In the genomic region with DNA sequence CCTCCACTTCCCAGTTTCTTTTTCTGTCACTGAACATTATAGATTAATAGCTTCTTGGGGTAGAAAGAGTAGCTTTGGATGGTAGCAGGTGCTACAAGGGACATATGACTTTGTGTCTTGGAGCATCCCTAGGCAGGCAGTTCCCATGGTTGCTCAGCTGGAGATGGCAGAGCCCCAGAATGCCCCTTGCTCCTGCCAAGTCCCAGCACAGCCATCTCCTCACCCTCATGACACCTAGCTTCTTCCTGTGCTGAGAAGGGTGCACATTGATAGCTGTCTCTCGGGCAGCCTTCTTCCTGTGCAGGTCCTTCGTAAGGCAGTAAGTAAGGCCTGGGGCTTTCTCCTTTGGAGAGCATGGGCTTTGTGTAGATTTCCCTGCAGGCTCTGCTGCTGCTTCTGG, we compare ENCODE assay signal across 17 mouse cellular contexts.
A peak's percentile ranks its signal among the peaks of the same experiment; 100 is the strongest.
DNase-seq lines count a peak whose midpoint lies in the region; ATAC-seq lines count a peak whose summit lies in the region.
"Had no signal": no experiment of that assay in that cellular context is flagged by ENCODE, and none has a peak within 500 bp of the region (broad histone marks: within the 10 kb centered on the region; RNA-seq: fewer than 3 reads in every experiment).

No protein-coding gene starts in this region.

- DNase-seq in cerebellum, adult 11-12 months, result peak; percentile 47
- no peak for DNase-seq in cerebellum, adult 9-11 months
- DNase-seq in gastrocnemius, adult 18-20 months (ENCODE audit: low spot score), result peak; percentile 39
- DNase-seq in gastrocnemius, postnatal 36 days, result no peak
- peak; percentile 24 for DNase-seq in thymus, postnatal 0 days (ENCODE audit: low spot score)
- DNase-seq in thymus, postnatal 36 days, result no peak
- no peak for DNase-seq in kidney, postnatal 14 days
- DNase-seq: adrenal gland, postnatal 10 days; heart, adult 18-20 months; heart, postnatal 10 days; kidney, adult 18-20 months; layer of hippocampus, adult 9-11 months; lung, adult 18-20 months; lung, postnatal 10 days had no signal

- ATAC-seq in inflammation-experienced regulatory T-cells, adult 6 months, result peak; percentile 34
- ATAC-seq: liver, embryonic 12.5 days; midbrain, embryonic 13.5 days had no signal

- intact Hi-C loops in gastrocnemius, postnatal 36 days (cut with DNase I), result no loop called here

Comparison
In these comparisons a context has a peak if more than half of its experiments do, and no peak if none do; other contexts are left out.
1. DNase-seq: peak in cerebellum, adult 11-12 months (single experiment), gastrocnemius, adult 18-20 months (single experiment) and thymus, postnatal 0 days (single experiment); none in cerebellum, adult 9-11 months (single experiment), gastrocnemius, postnatal 36 days (0 of 2), thymus, postnatal 36 days (0 of 2) and kidney, postnatal 14 days (single experiment).